Mouse (Mus musculus) T-helper 1 cell (primary cell): ENCODE data around the gene Rfx3.

ENCODE experiments used
- in situ Hi-C: fragments of 300-600 bp; cut with MboI, MseI; formaldehyde crosslinking; loops from one replicate; pipeline ENCODE4 v1.15.1; 2025; ENCODE audit warnings: high pct_unique_total_duplicates

Rfx3 gene

GRCm38 (mm10) chr19:27736571-27736970, 274.4 kb downstream of the Rfx3 start:
- in situ Hi-C loops, result no loop called here

- in situ Hi-C loops, result no loop called here
These were observed 292.0 kb downstream of the Rfx3 start for GRCm38 (mm10) chr19:27718931-27719330.

GRCm38 (mm10) chr19:27716274-27716673, 294.7 kb downstream of the Rfx3 start:
- in situ Hi-C loops, result no loop called here
